Mouse (Mus musculus) lung, embryonic 16.5 days (tissue): ENCODE measurements at regions not wholly inside any gene's neighbourhood (a gene's known extent, or its start where the extent isn't known, plus 50 kb on each side); places are given as distances from the start of the nearest gene placed in this dataset.

Experiments
- ATAC-seq: fragments of 200-750 bp; cut with Nextera tagmentation; 2 replicates; pipeline ENCODE4 v1.8.0; 2017; ENCODE audit warnings: low read depth, mild to moderate bottlenecking, moderate library complexity
- H3K27ac ChIP-seq: fragments of 300-500 bp; sonication (generic); 2 replicates; pipeline ENCODE4 v1.5.1; 2014; ENCODE audit warnings: mild to moderate bottlenecking, control low read depth, low read length
- H3K27me3 ChIP-seq: fragments of 300-500 bp; sonication (generic); 2 replicates; pipeline ENCODE4 v1.6.1; 2014; ENCODE audit warnings: low read depth, low read length, mixed read lengths; ENCODE audit not compliant: control insufficient read depth, insufficient read depth
- H3K36me3 ChIP-seq: fragments of 300-500 bp; sonication (generic); 2 replicates; pipeline ENCODE4 v1.6.1; 2014; ENCODE audit warnings: low read length; ENCODE audit not compliant: control insufficient read depth, insufficient read depth
- H3K4me1 ChIP-seq: fragments of 300-500 bp; sonication (generic); replicated peaks from 2 replicates; pipeline ENCODE4 v1.6.1; 2014; ENCODE audit warnings: low read length, mixed read lengths; ENCODE audit not compliant: control insufficient read depth, insufficient read depth
- H3K4me2 ChIP-seq: fragments of 300-500 bp; sonication (generic); 2 replicates; pipeline ENCODE4 v1.6.1; 2014; ENCODE audit warnings: low read depth, low read length, control low read depth
- H3K4me3 ChIP-seq: fragments of 300-500 bp; sonication (generic); 2 replicates; pipeline ENCODE4 v1.5.1; 2014; ENCODE audit warnings: mild to moderate bottlenecking, low read length, control low read depth
- H3K9ac ChIP-seq: fragments of 300-500 bp; sonication (generic); 2 replicates; pipeline ENCODE4 v1.6.1; 2014; ENCODE audit warnings: low read length, control low read depth
- H3K9me3 ChIP-seq: fragments of 300-500 bp; sonication (generic); 2 replicates; pipeline ENCODE4 v1.6.1; 2016; ENCODE audit warnings: low read length; ENCODE audit not compliant: control insufficient read depth
- WGBS: fragments of 180-500 bp; shearing (Covaris S2); extraction: QIAGEN DNeasy Blood & Tissue Kit; methylation state at CpG from one replicate; pipeline ENCODE4 v1.1.7; 2014; 5-methylcytosine and 5-hydroxymethylcytosine counted together

- H3K27me3 ChIP-seq, result no peaks in the 10 kb centered on the region
- H3K9ac ChIP-seq, result no peak overlapping the region
- no peaks in the 10 kb centered on the region for H3K4me1 ChIP-seq
- no peak overlapping the region for H3K4me2 ChIP-seq
- no peak for ATAC-seq
- 77% methylated on average over 3 of the region's 3 CpGs for WGBS
- no peak overlapping the region for H3K27ac ChIP-seq
- H3K9me3 ChIP-seq, result no peaks in the 10 kb centered on the region
- H3K36me3 ChIP-seq, result no peaks in the 10 kb centered on the region
- H3K4me3 ChIP-seq, result no peak overlapping the region
Measured at GRCm38 (mm10) chrX:14091661-14092060, 119.3 kb upstream of the H2al1n start.

GRCm38 (mm10) chrX:14133571-14133970, 77.4 kb upstream of the H2al1n start:
- WGBS, result 45% methylated on average over 2 of the region's 2 CpGs
- H3K4me2 ChIP-seq, result no peak overlapping the region
- H3K9ac ChIP-seq, result no peak overlapping the region
- H3K9me3 ChIP-seq, result no peaks in the 10 kb centered on the region
- no peak overlapping the region for H3K4me3 ChIP-seq
- H3K27me3 ChIP-seq, result no peaks in the 10 kb centered on the region
- H3K27ac ChIP-seq, result no peak overlapping the region
- ATAC-seq, result peak; percentile 81
- no peaks in the 10 kb centered on the region for H3K4me1 ChIP-seq
- H3K36me3 ChIP-seq, result no peaks in the 10 kb centered on the region

GRCm38 (mm10) chrX:14134600-14134999, 76.3 kb upstream of the H2al1n start:
- ATAC-seq, result no peak; the same call in 1 of the 2 replicates
- Histone ChIP-seq H3K27ac (no peak overlapping the region), H3K4me2 (no peak overlapping the region), H3K36me3 (no peaks in the 10 kb centered on the region), H3K4me3 (no peak overlapping the region), H3K9ac (no peak overlapping the region), H3K27me3 (no peaks in the 10 kb centered on the region), H3K9me3 (no peaks in the 10 kb centered on the region), H3K4me1 (peaks cover 3% of the 10 kb centered on the region; the same call in 1 of the 2 replicates)
- 37% methylated on average over 2 of the region's 2 CpGs for WGBS

- Histone ChIP-seq H3K27ac (no peak overlapping the region), H3K9me3 (no peaks in the 10 kb centered on the region), H3K4me3 (no peak overlapping the region), H3K4me1 (peaks cover 3% of the 10 kb centered on the region; the same call in 1 of the 2 replicates), H3K27me3 (no peaks in the 10 kb centered on the region), H3K9ac (no peak overlapping the region), H3K36me3 (no peaks in the 10 kb centered on the region), H3K4me2 (no peak overlapping the region)
- peak; percentile 26; the same call in 1 of the 2 replicates for ATAC-seq
- 29% methylated on average over 4 of the region's 4 CpGs for WGBS
Measured at GRCm38 (mm10) chrX:14138481-14138880, 72.5 kb upstream of the H2al1n start.
